Mouse (Mus musculus): Measurements from ENCODE around the gene Smarcc2. TPM values are rescaled to one million over a fixed set of nuclear protein-coding genes. Genes with fewer than 3 reads are reported as not detected.
"Not testable (repeated sequence)": the region's sequence is repeated elsewhere in the genome, so short reads cannot be mapped to it uniquely, and the experiment has no call there.

Gene Smarcc2
- polyA plus RNA-seq, 1 experiment from 2014 or later, result 83.3 TPM

DNA sequence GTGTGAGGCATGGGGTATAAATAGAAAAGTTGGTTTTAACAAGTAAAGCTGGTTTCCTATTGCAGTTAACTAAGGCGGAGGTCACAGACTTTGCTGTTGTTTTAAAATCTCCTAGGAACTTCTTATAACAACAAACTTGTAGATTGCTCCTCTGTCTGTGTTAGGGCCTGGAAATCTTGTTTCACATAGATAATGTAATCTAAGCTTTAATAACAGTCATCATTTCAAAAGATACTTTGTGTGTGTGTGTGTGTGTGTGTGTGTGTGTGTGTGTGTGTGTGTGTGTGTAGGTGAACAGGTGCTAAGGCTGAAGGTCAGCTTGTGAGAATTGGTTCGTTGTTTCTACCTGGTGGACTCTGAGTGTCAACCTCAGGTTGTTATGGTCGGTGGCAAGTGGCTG is 45.0 kb downstream of the Smarcc2 start:
- no peak overlapping the region for H3K9ac ChIP-seq
- H3K4me3 ChIP-seq, result no peak overlapping the region
- ATAC-seq (ENCODE audit: insufficient number of reproducible peaks, low FRiP score), result no peak
- no peaks in the 10 kb centered on the region for H3K9me3 ChIP-seq (replicated peaks)
- no peak overlapping the region for H3K4me2 ChIP-seq
- no peaks in the 10 kb centered on the region for H3K27me3 ChIP-seq (replicated peaks)
- H3K4me1 ChIP-seq (replicated peaks), result peaks cover 12% of the 10 kb centered on the region
- 65% methylated on average over 3 of the region's 3 CpGs for WGBS
- H3K27ac ChIP-seq (ENCODE audit: poor library complexity, severe bottlenecking), result no peak overlapping the region
- H3K36me3 ChIP-seq, result peaks cover 3% of the 10 kb centered on the region; the same call in 1 of the 2 replicates

DNA sequence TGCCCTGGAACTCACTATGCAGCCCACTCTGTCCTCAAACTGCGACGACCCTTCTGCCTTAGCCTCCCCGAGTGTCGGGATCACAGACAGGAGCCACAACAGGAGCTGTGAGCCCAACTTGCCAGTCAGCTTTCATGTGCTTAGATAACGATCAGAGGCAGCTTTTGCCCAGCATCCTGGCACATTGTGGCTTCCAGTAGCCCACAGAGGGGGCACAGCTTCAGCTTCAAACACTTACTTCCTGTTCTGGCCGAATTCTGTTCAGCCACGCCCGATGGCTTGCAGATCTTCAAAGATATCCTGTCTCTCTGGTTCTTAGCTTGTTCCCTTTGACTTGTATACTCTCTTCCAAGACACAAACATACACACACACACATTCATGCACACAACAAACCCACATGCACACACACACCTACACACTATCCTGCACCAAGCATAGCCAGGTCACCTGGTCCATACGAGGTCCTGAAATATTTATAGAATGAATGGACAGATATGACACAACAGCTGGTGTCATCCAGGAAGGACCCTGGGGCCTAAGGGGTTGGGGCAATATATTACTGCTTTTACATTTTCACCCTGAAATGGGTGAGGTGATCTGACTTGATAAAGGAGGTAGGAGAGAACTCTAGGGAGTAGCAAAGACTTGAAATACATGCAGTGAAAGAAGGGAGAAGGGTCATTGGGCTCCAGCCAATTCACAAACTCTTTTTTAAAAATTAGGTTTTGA is 45.8 kb downstream of the Smarcc2 start:
- ATAC-seq (ENCODE audit: insufficient number of reproducible peaks, low FRiP score), result no peak
- H3K9ac ChIP-seq, result 0 out of 2 replicates have a peak overlapping the region, but pooled peaks have one; percentile 4
- 60% methylated on average over 9 of the region's 9 CpGs for WGBS
- H3K36me3 ChIP-seq, result peaks cover 8% of the 10 kb centered on the region
- no peaks in the 10 kb centered on the region for H3K27me3 ChIP-seq (replicated peaks)
- peaks cover 12% of the 10 kb centered on the region for H3K4me1 ChIP-seq (replicated peaks)
- H3K4me3 ChIP-seq, result no peak overlapping the region
- H3K9me3 ChIP-seq (replicated peaks), result no peaks in the 10 kb centered on the region
- no peak overlapping the region for H3K4me2 ChIP-seq
- no peak overlapping the region; the same call in 1 of the 2 replicates for H3K27ac ChIP-seq (ENCODE audit: poor library complexity, severe bottlenecking)

DNA sequence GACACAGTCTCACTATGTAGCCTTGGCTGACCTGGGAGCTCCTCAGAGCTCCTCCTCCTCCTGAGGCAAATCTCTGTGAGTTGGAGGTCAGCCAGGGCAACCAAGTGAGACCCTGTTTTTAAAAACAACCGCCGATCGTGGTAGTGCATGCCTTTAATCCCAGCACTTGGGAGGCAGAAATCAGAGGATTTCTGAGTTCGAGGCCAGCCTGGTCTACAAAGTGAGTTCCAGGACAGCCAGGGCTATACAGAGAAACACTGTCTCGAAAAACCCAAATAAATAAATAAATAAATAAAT is 46.3 kb downstream of the Smarcc2 start:
- H3K4me3 ChIP-seq; H3K27ac ChIP-seq (ENCODE audit: poor library complexity, severe bottlenecking); H3K27me3 ChIP-seq (replicated peaks); H3K9me3 ChIP-seq (replicated peaks); H3K4me2 ChIP-seq; H3K9ac ChIP-seq; ATAC-seq (ENCODE audit: insufficient number of reproducible peaks, low FRiP score): not testable (repeated sequence)
- H3K36me3 ChIP-seq, result peaks cover 13% of the 10 kb centered on the region
- peaks cover 12% of the 10 kb centered on the region for H3K4me1 ChIP-seq (replicated peaks)
- 85% methylated on average over 5 of the region's 5 CpGs for WGBS

GRCm38 (mm10) chr10:128505974-128506373 is 46.9 kb downstream of the Smarcc2 start:
- Histone ChIP-seq H3K9ac (no peak overlapping the region), H3K4me2 (no peak overlapping the region), H3K27me3 (replicated peaks) (no peaks in the 10 kb centered on the region), H3K36me3 (peaks cover 19% of the 10 kb centered on the region), H3K4me3 (no peak overlapping the region), H3K4me1 (replicated peaks) (peaks cover 12% of the 10 kb centered on the region), H3K9me3 (replicated peaks) (no peaks in the 10 kb centered on the region), H3K27ac (ENCODE audit: poor library complexity, severe bottlenecking) (no peak overlapping the region)
- 93% methylated on average over 14 of the region's 14 CpGs for WGBS
- no peak for ATAC-seq (ENCODE audit: insufficient number of reproducible peaks, low FRiP score)

DNA sequence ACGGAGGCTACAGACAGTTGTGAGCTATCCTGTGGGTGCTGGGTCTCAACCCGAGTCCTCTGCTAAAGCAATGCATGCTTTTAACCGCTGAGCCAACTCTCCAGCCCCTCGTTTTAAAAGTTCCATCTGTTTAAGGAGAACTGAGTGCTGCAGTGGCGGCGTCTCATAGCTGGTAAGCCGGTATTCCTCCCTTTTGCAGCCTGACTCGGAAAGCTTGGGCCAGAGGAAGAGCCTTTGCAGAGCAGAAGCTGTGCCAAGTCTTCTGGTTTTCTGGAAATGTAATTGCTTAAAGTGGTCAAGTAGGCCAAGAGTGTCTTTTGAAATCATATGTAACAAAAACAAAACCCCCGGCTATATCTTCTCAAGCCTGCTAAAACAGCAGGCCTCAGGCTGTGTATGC is 49.2 kb downstream of the Smarcc2 start:
- ATAC-seq (ENCODE audit: insufficient number of reproducible peaks, low FRiP score), result no peak
- Histone ChIP-seq H3K4me1 (replicated peaks) (peaks cover 12% of the 10 kb centered on the region), H3K36me3 (peaks cover 39% of the 10 kb centered on the region), H3K4me3 (no peak overlapping the region), H3K9ac (no peak overlapping the region), H3K4me2 (no peak overlapping the region), H3K27me3 (replicated peaks) (no peaks in the 10 kb centered on the region), H3K27ac (ENCODE audit: poor library complexity, severe bottlenecking) (no peak overlapping the region), H3K9me3 (replicated peaks) (no peaks in the 10 kb centered on the region)
- 80% methylated on average over 9 of the region's 9 CpGs for WGBS

GRCm38 (mm10) chr10:128509203-128509602 is 50.2 kb downstream of the Smarcc2 start:
- no peak for ATAC-seq (ENCODE audit: insufficient number of reproducible peaks, low FRiP score)
- H3K9me3 ChIP-seq (replicated peaks), result no peaks in the 10 kb centered on the region
- H3K4me1 ChIP-seq (replicated peaks), result peaks cover 8% of the 10 kb centered on the region
- no peak overlapping the region for H3K4me2 ChIP-seq
- H3K27ac ChIP-seq (ENCODE audit: poor library complexity, severe bottlenecking), result no peak overlapping the region
- no peak overlapping the region for H3K4me3 ChIP-seq
- H3K27me3 ChIP-seq (replicated peaks), result no peaks in the 10 kb centered on the region
- H3K9ac ChIP-seq, result no peak overlapping the region
- 86% methylated on average over 9 of the region's 9 CpGs for WGBS
- peaks cover 48% of the 10 kb centered on the region for H3K36me3 ChIP-seq

GRCm38 (mm10) chr10:128509831-128510230 is 50.8 kb downstream of the Smarcc2 start:
- H3K9ac ChIP-seq, result no peak overlapping the region
- H3K36me3 ChIP-seq, result peaks cover 49% of the 10 kb centered on the region
- no peaks in the 10 kb centered on the region for H3K9me3 ChIP-seq (replicated peaks)
- H3K27me3 ChIP-seq (replicated peaks), result no peaks in the 10 kb centered on the region
- WGBS, result 84% methylated on average over 4 of the region's 4 CpGs
- peaks cover 3% of the 10 kb centered on the region for H3K4me1 ChIP-seq (replicated peaks)
- ATAC-seq (ENCODE audit: insufficient number of reproducible peaks, low FRiP score), result no peak
- no peak overlapping the region for H3K27ac ChIP-seq (ENCODE audit: poor library complexity, severe bottlenecking)
- H3K4me3 ChIP-seq, result no peak overlapping the region
- no peak overlapping the region for H3K4me2 ChIP-seq

DNA sequence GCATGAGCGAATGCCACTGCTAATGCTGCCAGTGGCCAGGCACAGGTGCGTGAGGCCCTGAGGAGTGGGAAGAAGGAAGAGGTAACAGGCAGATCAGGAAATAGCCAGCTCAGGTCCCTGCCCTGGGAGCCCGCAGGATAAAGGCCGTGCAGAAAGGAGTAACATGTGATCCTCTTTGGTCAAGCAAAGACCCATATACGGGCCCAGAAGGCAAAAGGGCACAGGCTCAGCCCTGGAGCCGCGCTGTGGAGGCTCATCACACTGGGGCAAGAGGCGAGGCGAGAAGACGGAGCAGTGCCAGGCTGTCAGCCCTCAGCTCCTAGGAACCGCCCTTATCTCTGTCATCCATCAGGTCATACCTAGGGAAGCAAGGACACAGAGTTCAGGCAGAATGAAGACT is 51.3 kb downstream of the Smarcc2 start:
- Histone ChIP-seq H3K9ac (no peak overlapping the region), H3K4me3 (no peak overlapping the region), H3K9me3 (replicated peaks) (no peaks in the 10 kb centered on the region), H3K27ac (ENCODE audit: poor library complexity, severe bottlenecking) (no peak overlapping the region), H3K27me3 (replicated peaks) (no peaks in the 10 kb centered on the region), H3K4me2 (no peak overlapping the region), H3K36me3 (peaks cover 54% of the 10 kb centered on the region), H3K4me1 (replicated peaks) (no peaks in the 10 kb centered on the region)
- ATAC-seq (ENCODE audit: insufficient number of reproducible peaks, low FRiP score), result no peak
- WGBS, result 83% methylated on average over 11 of the region's 11 CpGs

DNA sequence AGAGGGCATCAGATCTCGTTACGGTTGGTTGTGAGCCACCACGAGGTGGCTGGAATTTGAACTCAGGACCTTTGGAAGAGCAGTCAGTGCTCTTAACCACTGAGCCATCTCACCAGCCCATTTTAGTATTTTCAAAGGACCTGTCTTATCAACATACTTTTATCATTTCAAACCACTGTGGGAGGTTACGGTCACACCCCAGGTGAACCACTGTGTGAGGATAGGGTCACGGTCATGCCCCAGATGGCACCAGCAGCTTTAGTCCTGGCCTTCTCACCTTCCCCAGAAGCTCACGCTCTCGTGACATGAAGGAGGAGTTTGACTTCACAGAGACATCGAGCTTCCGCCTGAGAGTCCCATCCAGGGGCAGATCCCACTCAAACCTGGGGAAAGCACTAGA is 52.1 kb downstream of the Smarcc2 start:
- no peak overlapping the region for H3K4me3 ChIP-seq
- H3K4me1 ChIP-seq (replicated peaks), result no peaks in the 10 kb centered on the region
- H3K27me3 ChIP-seq (replicated peaks), result 0 out of 2 replicates have a peak, but pooled peaks cover 4% of the 10 kb centered on the region
- H3K4me2 ChIP-seq, result no peak overlapping the region
- no peak overlapping the region for H3K9ac ChIP-seq
- H3K36me3 ChIP-seq, result peaks cover 60% of the 10 kb centered on the region
- H3K9me3 ChIP-seq (replicated peaks), result no peaks in the 10 kb centered on the region
- ATAC-seq (ENCODE audit: insufficient number of reproducible peaks, low FRiP score), result no peak
- 84% methylated on average over 9 of the region's 9 CpGs for WGBS
- H3K27ac ChIP-seq (ENCODE audit: poor library complexity, severe bottlenecking), result no peak overlapping the region

DNA sequence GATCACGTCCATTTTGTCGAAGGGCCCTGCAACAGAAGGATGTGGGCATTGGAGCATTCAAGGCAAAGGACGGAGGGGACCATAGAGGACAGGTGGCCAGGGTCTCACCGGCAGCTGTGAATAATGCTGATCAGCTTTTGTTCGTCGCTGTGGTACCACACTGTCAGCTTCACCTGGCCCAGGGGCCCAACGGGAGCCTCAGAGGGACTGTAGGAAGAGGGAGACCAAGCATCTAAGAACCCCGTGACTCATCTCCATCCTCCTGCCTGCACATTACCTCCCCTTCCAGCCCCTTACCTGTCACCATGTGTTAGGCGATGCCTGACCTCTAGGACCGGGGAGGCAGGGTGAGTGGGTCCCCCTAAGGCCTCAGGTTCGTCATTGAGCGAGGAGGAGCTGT is 52.7 kb downstream of the Smarcc2 start:
- Histone ChIP-seq H3K36me3 (peaks cover 66% of the 10 kb centered on the region), H3K9me3 (replicated peaks) (no peaks in the 10 kb centered on the region), H3K4me1 (replicated peaks) (no peaks in the 10 kb centered on the region), H3K9ac (no peak overlapping the region), H3K27ac (ENCODE audit: poor library complexity, severe bottlenecking) (no peak overlapping the region), H3K4me3 (no peak overlapping the region), H3K27me3 (replicated peaks) (peaks cover 8% of the 10 kb centered on the region; the same call in 1 of the 2 replicates), H3K4me2 (no peak overlapping the region)
- ATAC-seq (ENCODE audit: insufficient number of reproducible peaks, low FRiP score), result no peak
- WGBS, result 86% methylated on average over 12 of the region's 12 CpGs

- peaks cover 87% of the 10 kb centered on the region for H3K36me3 ChIP-seq
- peaks cover 21% of the 10 kb centered on the region for H3K27me3 ChIP-seq (replicated peaks)
- H3K9ac ChIP-seq, result no peak overlapping the region
- no peak for ATAC-seq (ENCODE audit: insufficient number of reproducible peaks, low FRiP score)
- H3K4me1 ChIP-seq (replicated peaks), result no peaks in the 10 kb centered on the region
- H3K27ac ChIP-seq (ENCODE audit: poor library complexity, severe bottlenecking), result no peak overlapping the region
- no peak overlapping the region for H3K4me3 ChIP-seq
- 78% methylated on average over 4 of the region's 4 CpGs for WGBS
- H3K4me2 ChIP-seq, result no peak overlapping the region
- H3K9me3 ChIP-seq (replicated peaks), result no peaks in the 10 kb centered on the region
These were observed 56.0 kb downstream of the Smarcc2 start for GRCm38 (mm10) chr10:128515044-128515443.

DNA sequence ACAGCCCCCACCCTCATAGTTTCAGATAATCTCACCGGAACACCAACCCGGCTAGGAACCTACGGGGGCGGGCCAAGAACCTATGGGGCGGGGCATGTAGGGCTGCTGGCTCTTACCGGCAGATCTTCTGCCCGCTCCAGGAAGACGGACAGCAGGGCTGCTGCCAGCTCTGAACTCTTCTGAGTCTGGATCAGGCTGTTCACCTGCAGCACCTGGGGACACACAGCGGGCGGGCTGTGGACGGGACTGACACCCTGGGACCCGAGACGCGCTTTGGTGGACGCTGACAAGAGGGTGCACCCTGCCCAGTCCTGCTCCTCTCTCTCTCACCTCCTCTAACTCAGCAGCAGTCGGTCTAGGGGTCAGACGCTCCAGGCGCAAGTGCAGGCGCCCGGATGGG is 57.0 kb downstream of the Smarcc2 start:
- ATAC-seq (ENCODE audit: insufficient number of reproducible peaks, low FRiP score), result peak; percentile 77
- H3K9ac ChIP-seq, result no peak overlapping the region

More for the DNA sequence above, 57.0 kb downstream of the Smarcc2 start:
- Histone ChIP-seq H3K9me3 (replicated peaks) (no peaks in the 10 kb centered on the region), H3K4me1 (replicated peaks) (no peaks in the 10 kb centered on the region), H3K4me2 (peak overlapping the region; percentile 39), H3K27me3 (replicated peaks) (peaks cover 21% of the 10 kb centered on the region), H3K27ac (ENCODE audit: poor library complexity, severe bottlenecking) (no peak overlapping the region), H3K4me3 (0 out of 2 replicates have a peak overlapping the region, but pooled peaks have one; percentile 6), H3K36me3 (peaks cover 88% of the 10 kb centered on the region)
- WGBS, result 30% methylated on average over 20 of the region's 20 CpGs
